Mouse (Mus musculus) heart, adult 2 months (tissue): ENCODE data around the gene Il25.

Experiments
- CTCF ChIP-seq: fragments of 200-600 bp; IDR thresholded peaks from 2 replicates; pipeline ENCODE4 v1.8.1; 2022; ENCODE audit warnings: antibody characterized with exemption, mild to moderate bottlenecking, moderate library complexity
- POLR2A ChIP-seq: fragments of 200-500 bp; IDR thresholded peaks from 2 replicates; pipeline ENCODE4 v1.6.1; 2011; ENCODE audit warnings: mild to moderate bottlenecking, low read depth, low read length, control low read depth; ENCODE audit not compliant: insufficient read depth

DNA sequence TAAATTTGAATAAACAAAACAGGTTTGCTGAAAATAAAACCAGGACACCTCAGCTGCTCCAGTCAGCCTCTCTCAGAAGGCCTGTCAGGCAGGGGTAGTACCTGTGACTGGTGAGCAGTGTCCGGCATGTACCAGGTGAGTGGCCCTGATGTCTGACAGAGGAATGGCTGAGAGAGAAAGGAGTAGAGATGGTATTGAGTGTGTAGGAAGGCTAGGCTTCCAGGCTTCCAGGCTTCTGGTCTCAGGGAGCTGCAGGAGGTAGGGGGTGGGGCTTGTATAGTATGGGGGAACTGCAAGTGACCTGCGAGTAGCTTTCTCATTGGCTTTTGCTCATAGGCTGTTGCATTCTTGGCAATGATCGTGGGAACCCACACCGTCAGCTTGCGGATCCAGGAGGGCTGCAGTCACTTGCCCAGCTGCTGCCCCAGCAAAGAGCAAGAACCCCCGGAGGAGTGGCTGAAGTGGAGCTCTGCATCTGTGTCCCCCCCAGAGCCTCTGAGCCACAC is at the start of gene Il25:
- no peak for TF ChIP-seq CTCF
- TF ChIP-seq POLR2A: no peak
